Mouse (Mus musculus) lung, adult 2 months (tissue): ENCODE data around the gene St7. TPM values are rescaled to one million over a fixed set of nuclear protein-coding genes. Genes with fewer than 3 reads are reported as not detected.

Experiments used
- DNase-seq: peaks from one replicate; pipeline ENCODE4 v3.0.0; 2022
- H3K4me1 ChIP-seq: fragments of 200-500 bp; 2 replicates; pipeline ENCODE4 v1.6.1; 2011; ENCODE audit warnings: low read length; ENCODE audit not compliant: control insufficient read depth, insufficient read depth
- H3K4me3 ChIP-seq: fragments of 200-500 bp; replicated peaks from 2 replicates; pipeline ENCODE3; 2011; ENCODE audit warnings: low read depth, mild to moderate bottlenecking, control low read depth, low read length; ENCODE audit errors: extremely low read depth
- CTCF ChIP-seq: fragments of 200-500 bp; IDR thresholded peaks from 2 replicates; pipeline ENCODE4 v1.5.1; 2011; ENCODE audit warnings: mild to moderate bottlenecking, low read length, control low read depth; ENCODE audit not compliant: insufficient read depth
- POLR2A ChIP-seq: fragments of 200-500 bp; IDR thresholded peaks from 2 replicates; pipeline ENCODE4 v1.6.1; 2011; ENCODE audit warnings: low read depth, mild to moderate bottlenecking, control low read depth, low read length, borderline replicate concordance; ENCODE audit errors: extremely low read depth
- WGBS: fragments of 180-500 bp; shearing (Covaris S2); methylation state at CpG from one replicate; pipeline ENCODE4 v1.1.7; 2018; 5-methylcytosine and 5-hydroxymethylcytosine counted together
- polyA plus RNA-seq: library from polyadenylated mRNA; depleted of rRNA; stranded (reverse); fragments of >200 nt; gene quantifications from 2 replicates; pipeline ENCODE4 v1.2.3, GENCODE M21; 2012

St7 gene
- polyA plus RNA-seq, 1 experiment = 9.9 TPM

DNA sequence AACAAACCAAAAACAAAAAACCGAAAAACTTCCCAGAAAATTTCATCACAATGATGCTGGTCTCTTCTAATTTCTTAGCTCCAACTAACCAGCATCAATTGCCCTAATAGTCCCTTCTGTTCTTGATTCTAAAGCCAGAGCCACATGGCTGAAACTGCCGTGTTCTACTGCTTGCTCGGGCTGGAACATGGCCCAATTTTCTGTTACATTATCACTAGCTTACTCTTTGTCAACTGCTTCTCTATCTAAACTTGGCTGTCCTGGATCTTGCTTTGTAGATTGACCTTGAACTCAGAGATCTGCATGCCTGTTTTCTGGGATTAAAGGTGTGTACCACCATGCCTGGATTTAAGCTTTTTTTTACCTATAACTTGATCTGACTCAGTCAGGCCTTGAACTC, 13.2 kb downstream of the St7 start:
- WGBS = 79% methylated on average over 3 of the region's 3 CpGs

DNA sequence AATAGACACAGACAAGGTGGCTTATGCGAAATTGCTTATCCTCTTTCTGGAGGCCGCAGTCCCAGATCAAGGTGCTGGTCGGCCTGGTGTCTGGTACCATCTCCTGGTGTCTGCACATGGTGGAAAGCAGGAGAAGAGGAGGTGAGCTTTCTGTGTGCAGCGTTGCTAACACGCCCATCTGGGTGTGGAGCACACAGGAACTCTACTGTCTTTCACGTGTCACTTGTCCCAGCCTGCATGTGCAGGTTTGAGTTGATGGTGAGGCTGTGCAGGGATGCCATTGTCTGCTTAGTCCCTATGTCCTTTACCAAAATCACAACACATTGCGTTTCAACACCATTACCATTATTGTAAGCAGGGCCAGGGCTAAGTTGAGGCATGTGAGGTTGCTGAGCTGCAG, 26.2 kb downstream of the St7 start:
- no peak for TF ChIP-seq POLR2A
- no peak for TF ChIP-seq CTCF
- no peak for DNase-seq
- Histone ChIP-seq H3K4me1 (no peaks in the 10 kb centered on the region), H3K4me3 (no peak overlapping the region)
- WGBS = 93% methylated on average over 7 of the region's 7 CpGs

More for the DNA sequence above, 13.2 kb downstream of the St7 start:
- no peak overlapping the region for H3K4me3 ChIP-seq
- H3K4me1 ChIP-seq = no peaks in the 10 kb centered on the region
- no peak for TF ChIP-seq CTCF
- no peak for TF ChIP-seq POLR2A
- no peak for DNase-seq

DNA sequence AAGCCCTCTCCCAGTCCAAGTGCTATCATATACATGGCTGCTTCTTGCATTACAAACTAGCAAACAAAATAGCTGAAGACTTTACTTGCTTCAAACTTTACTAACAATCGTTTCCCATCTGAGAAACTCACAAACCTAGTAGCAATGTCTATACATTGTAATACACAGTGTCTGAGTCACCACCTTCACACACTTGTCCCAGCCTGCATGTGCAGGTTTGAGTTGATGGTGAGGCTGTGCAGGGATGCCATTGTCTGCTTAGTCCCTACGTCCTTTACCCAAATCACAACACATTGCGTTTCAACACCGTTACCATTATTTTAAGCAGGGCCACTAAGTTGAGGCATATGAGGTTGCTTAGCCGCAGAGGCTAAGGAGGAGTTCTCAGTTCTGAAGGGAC, 26.7 kb downstream of the St7 start:
- TF ChIP-seq POLR2A (no peak), CTCF (no peak)
- WGBS = 93% methylated on average over 5 of the region's 5 CpGs

DNA sequence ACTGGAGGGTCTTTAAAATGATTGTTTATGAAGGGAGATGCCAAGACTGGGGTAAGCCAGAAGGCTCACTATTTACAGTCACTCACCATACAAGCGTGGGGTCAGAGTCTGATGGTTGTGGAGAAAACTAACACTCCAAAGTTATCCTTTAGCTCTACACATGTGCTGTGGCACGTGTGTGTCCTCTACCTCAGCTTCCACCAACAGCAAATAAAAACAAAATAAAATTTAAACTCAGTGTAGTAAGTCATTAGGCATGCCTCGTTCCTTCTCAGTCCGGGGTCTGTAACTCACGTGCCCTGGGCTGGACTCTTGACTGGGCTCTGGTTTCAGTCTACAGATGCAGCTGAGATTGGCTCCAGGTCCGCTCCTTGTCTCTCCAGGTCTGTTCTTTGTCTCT, 27.3 kb downstream of the St7 start:
- Histone ChIP-seq H3K4me3 (no peak overlapping the region), H3K4me1 (no peaks in the 10 kb centered on the region)
- 80% methylated on average over 6 of the region's 6 CpGs for whole genome bisulfite sequencing
- TF ChIP-seq POLR2A = no peak
- TF ChIP-seq CTCF = no peak
- DNase-seq = no peak

More for the DNA sequence above, 26.7 kb downstream of the St7 start:
- Histone ChIP-seq H3K4me3 (no peak overlapping the region), H3K4me1 (no peaks in the 10 kb centered on the region)
- no peak for DNase-seq

DNA sequence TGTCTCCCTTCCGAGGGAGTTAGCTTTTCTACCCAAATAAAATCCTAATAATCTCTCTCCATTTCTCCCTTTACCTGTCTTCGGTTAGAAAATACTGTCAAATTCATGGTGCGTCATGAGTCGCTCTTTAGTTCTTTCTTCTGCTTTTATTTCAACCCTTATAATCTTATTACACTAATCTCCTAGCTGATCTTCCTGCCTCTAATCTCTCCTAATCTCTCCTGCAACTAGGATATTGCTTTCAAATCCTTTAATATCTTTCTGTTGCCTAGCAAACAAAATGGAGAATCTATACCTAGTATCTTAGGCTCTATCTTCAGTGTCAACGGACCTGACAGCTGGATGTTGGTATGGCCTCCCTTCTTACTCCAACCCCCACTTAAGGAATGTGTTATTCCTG, 29.0 kb downstream of the St7 start:
- Histone ChIP-seq H3K4me1 (no peaks in the 10 kb centered on the region; the same call in 1 of the 2 replicates), H3K4me3 (no peak overlapping the region)
- DNase-seq = no peak
- TF ChIP-seq POLR2A (no peak), CTCF (no peak)
- WGBS = 82% methylated on average over 5 of the region's 5 CpGs

DNA sequence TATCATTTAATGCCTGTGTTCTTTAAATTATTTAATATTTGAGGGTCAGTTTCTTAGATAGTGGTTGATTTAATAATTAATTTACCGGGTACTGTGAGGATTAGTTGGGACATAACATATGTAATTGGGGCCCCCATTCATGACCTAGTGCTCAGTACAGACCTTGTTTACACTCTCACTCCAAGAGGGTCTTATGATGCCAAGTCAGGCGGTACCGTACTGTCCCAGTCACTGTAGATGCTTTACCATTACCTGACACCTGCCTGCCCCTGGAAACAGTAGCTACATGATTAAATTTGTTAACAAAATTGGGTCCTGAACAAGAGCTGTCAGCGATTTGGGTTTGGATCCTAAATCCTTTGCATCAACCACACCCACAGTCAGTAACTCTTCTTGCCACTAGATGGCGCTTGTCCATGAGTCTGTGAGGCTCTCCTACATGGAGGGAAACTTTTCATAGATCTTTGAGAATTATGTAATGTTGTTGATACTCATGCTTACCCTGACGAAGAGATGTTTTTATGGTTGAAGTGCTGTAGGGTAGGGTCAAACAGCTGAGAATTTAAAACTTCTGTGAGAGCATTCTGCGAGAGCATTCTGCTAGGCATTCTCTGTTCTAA, 33.2 kb downstream of the St7 start:
- Histone ChIP-seq H3K4me1 (no peaks in the 10 kb centered on the region; the same call in 1 of the 2 replicates), H3K4me3 (peak overlapping the region; percentile 65)
- WGBS = 29% methylated on average over 7 of the region's 7 CpGs
- DNase-seq = peak; percentile 52
- TF ChIP-seq CTCF (peak; percentile 55), POLR2A (no peak)

DNA sequence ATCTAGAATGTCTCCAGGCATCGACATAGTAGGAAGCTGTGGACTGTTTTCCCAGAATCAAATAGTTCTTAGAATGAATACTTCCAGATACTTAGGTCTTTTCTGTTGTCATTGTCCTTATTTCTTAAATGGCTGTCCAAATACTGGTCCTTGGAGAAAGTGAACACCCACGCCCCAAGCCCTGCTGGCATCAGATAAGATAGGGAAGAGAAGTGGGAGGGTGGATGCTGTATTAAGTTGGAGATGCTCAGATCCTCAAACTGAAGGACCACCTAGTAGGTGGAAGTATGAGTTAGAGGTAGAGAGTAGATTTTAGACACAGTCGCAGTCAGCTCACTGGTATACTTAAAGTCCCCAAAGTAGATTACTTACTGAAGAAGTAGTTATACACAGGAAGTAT, 34.5 kb downstream of the St7 start:
- WGBS = 76% methylated on average over 3 of the region's 3 CpGs
- no peak overlapping the region for H3K4me3 ChIP-seq
- DNase-seq = no peak
- no peaks in the 10 kb centered on the region; the same call in 1 of the 2 replicates for H3K4me1 ChIP-seq
- TF ChIP-seq CTCF = no peak
- TF ChIP-seq POLR2A = no peak

DNA sequence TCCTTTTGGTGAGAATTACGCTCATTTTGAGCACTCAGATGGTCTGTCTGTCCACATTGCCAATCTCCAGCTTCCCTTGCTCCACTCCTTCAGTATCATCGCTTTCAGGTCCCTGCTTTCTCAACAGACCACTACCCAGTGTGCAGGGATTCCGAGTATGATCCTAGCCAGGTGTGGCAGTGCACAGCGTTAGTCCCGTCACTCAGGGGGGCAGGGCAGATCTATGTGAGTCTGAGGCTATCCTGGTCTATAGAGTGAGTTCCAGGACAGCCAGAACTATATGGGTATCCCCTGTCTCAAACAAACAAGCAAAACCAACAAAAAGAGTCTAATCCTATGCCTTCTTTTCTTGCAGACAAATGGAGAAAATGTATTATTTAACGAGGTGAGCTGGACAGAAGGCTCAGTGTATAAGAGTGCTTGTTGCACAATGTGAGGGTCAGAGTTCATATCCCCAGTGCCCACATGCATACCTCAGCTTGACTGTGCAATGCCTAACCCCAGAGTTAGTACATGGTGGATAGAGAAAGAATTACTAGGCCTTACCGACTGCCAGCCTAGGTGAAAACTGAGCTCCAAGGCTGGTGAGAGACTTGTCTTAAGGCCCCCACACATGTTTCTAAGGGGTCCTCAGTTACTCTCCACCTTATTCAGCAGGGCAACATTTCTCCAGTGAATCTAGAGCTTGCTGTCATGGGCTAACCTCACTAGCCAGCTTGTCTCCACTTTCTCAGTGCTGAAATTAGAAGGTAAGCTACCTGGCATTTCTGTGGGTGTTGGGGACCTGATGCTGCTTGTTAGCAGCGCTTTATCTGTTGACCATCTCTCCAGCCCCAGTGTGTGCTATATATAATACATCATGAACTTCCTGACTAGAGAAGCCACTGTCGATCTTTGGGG, 35.4 kb downstream of the St7 start:
- H3K4me3 ChIP-seq = no peak overlapping the region
- no peak for TF ChIP-seq CTCF
- no peak for TF ChIP-seq POLR2A
- no peaks in the 10 kb centered on the region; the same call in 1 of the 2 replicates for H3K4me1 ChIP-seq
- 76% methylated on average over 9 of the region's 9 CpGs for WGBS
- no peak for DNase-seq

DNA sequence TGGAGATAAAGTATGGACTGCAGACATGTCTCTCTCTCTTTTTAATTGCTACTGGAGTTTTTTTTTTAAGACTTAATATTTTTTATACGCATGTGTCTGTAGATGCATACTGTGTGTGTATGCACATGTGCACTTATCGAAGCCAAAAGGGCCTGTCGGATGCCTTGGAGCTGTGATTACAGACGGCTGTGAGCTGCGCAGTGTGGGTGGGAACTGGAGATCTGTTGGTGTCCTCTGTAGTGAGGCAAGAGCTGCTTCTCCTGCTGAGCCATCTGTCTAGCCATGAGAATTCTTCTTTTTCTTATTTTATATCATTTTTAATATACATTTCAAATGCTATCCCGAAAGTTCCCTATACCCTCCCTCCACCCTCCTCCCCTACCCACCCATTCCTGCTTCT, 37.4 kb downstream of the St7 start:
- WGBS = 73% methylated on average over 6 of the region's 6 CpGs
- TF ChIP-seq CTCF (no peak), POLR2A (no peak)
- DNase-seq = no peak
- H3K4me1 ChIP-seq = no peaks in the 10 kb centered on the region; the same call in 1 of the 2 replicates
- H3K4me3 ChIP-seq = no peak overlapping the region
